Mouse (Mus musculus): Measurements from ENCODE around the gene Prune2. TPM values are rescaled to one million over a fixed set of nuclear protein-coding genes. Genes with fewer than 3 reads are reported as not detected.

The Prune2 gene
- polyA plus RNA-seq, 1 experiment from 2014 or later, result 0.67 TPM

DNA sequence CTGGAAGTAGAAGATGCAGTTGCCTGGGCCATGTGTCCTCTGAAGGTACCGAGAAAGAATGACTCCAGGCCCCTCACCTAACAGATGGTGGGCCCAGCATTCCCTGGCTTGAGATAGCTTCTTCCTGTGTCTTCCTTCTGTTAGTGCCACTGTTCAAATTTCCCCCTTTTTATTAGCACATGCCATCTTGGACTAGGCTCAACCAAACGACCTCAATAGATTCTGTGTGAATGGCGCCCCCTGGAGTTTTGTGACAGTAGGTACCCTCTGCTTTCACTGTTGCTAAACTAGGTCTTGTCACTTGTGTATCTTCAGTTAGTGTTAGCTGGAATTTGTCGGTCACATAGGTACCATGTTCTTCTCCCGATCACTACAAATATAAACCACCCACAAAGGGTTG, 29.0 kb downstream of the Prune2 start:
- DNase-seq (peak; percentile 62), ATAC-seq (no peak)
- no peaks in the 10 kb centered on the region for H3K4me1 ChIP-seq (ENCODE audit: insufficient read depth)
- H3K9me3 ChIP-seq (ENCODE audit: low read length), result no peaks in the 10 kb centered on the region
- no peak overlapping the region for H3K4me3 ChIP-seq (ENCODE audit: low read depth, low read length)
- H3K27me3 ChIP-seq (ENCODE audit: insufficient read depth, low read length), result no peaks in the 10 kb centered on the region
- H3K27ac ChIP-seq (ENCODE audit: low read depth), result no peak overlapping the region
- TF ChIP-seq EP300 (IDR thresholded peaks at IDR 0.05; ENCODE audit: low read depth), result no peak
- TF ChIP-seq CTCF (IDR thresholded peaks at IDR 0.05; ENCODE audit: low read depth), result peak; percentile 72
- H3K4me2 ChIP-seq (ENCODE audit: low read depth, low read length), result no peak overlapping the region
- 44% methylated on average over 5 of the region's 5 CpGs for WGBS (ENCODE audit: insufficient replicate concordance)
- H3K36me3 ChIP-seq (replicated peaks; ENCODE audit: insufficient read depth, low read length), result no peaks in the 10 kb centered on the region
- no peak overlapping the region for H3K9ac ChIP-seq (replicated peaks)

DNA sequence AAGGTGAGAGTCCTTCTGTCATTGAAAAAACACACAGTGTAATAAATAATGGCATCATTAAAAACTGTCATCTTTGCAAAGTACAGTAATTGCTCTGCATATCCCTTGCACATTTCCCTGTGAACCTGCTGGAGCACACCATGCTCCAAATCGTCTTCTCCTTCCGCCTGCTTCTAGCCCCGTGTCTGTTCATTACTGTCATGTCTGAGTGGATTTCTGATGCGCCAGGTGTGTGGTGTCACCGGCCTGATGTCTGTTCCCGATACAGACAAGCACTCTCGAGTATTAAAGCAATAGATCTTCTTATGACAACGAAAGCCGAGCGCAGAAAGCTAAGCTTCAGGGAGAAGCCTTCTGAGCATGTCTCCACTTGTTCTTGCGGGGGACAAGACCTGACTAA, 32.1 kb downstream of the Prune2 start:
- Histone ChIP-seq H3K9me3 (ENCODE audit: low read length) (no peaks in the 10 kb centered on the region), H3K27ac (ENCODE audit: low read depth) (no peak overlapping the region), H3K4me2 (ENCODE audit: low read depth, low read length) (no peak overlapping the region), H3K4me3 (ENCODE audit: low read depth, low read length) (no peak overlapping the region), H3K27me3 (ENCODE audit: insufficient read depth, low read length) (no peaks in the 10 kb centered on the region), H3K36me3 (replicated peaks; ENCODE audit: insufficient read depth, low read length) (no peaks in the 10 kb centered on the region), H3K4me1 (ENCODE audit: insufficient read depth) (no peaks in the 10 kb centered on the region), H3K9ac (replicated peaks) (no peak overlapping the region)
- ATAC-seq, result no peak
- DNase-seq, result no peak
- TF ChIP-seq CTCF (IDR thresholded peaks at IDR 0.05; ENCODE audit: low read depth) (no peak), EP300 (IDR thresholded peaks at IDR 0.05; ENCODE audit: low read depth) (no peak)
- WGBS (ENCODE audit: insufficient replicate concordance), result 79% methylated on average over 11 of the region's 11 CpGs

DNA sequence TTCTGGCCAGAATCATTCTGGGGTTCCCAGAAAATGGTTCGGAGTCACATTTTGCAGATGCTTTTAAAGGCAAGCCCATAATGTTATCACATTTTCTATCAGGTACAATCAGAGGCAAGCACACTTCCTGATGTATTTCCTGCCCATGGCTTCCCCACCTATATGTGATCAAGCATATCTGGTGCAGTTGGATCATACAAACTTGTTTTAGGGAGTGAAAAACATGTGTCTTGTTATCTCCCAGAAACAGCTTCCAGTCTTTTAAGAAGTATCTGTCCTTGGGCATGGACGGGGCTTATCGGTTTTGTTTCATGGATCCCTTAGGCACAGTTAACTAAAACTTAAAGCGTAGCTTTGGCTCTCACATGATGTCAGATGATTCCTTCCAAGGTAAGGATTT, 36.2 kb downstream of the Prune2 start:
- Histone ChIP-seq H3K36me3 (replicated peaks; ENCODE audit: insufficient read depth, low read length) (no peaks in the 10 kb centered on the region), H3K9me3 (ENCODE audit: low read length) (no peaks in the 10 kb centered on the region), H3K4me1 (ENCODE audit: insufficient read depth) (no peaks in the 10 kb centered on the region), H3K4me3 (ENCODE audit: low read depth, low read length) (no peak overlapping the region), H3K4me2 (ENCODE audit: low read depth, low read length) (no peak overlapping the region), H3K9ac (replicated peaks) (no peak overlapping the region), H3K27ac (ENCODE audit: low read depth) (no peak overlapping the region), H3K27me3 (ENCODE audit: insufficient read depth, low read length) (no peaks in the 10 kb centered on the region)
- DNase-seq, result no peak
- peak; percentile 85 for ATAC-seq
- TF ChIP-seq CTCF (IDR thresholded peaks at IDR 0.05; ENCODE audit: low read depth), result no peak
- TF ChIP-seq EP300 (IDR thresholded peaks at IDR 0.05; ENCODE audit: low read depth), result peak; percentile 92
- WGBS (ENCODE audit: insufficient replicate concordance), result 45% methylated on average over 4 of the region's 4 CpGs

DNA sequence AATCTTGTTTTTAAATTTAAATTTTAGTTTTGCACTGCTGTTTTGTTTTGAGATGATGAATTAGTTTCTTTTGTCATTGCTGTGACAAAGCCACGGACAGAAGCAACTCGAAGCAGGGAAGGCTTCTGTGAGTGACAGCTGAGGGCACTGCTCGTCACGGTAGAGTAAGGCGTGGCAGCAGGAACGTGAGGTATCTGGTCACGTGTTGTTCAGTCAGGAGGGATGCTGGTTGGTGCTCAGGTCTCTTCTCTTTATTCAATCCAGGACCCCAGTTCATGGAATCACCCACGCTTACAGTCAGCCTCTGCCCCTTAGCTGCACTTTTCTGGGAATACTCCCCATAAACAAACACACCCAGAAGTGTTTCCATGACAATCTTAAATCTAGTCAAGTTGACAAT, 38.3 kb downstream of the Prune2 start:
- Histone ChIP-seq H3K9ac (replicated peaks) (no peak overlapping the region), H3K4me3 (ENCODE audit: low read depth, low read length) (no peak overlapping the region), H3K27me3 (ENCODE audit: insufficient read depth, low read length) (no peaks in the 10 kb centered on the region), H3K4me2 (ENCODE audit: low read depth, low read length) (no peak overlapping the region), H3K27ac (ENCODE audit: low read depth) (no peak overlapping the region), H3K9me3 (ENCODE audit: low read length) (no peaks in the 10 kb centered on the region), H3K4me1 (ENCODE audit: insufficient read depth) (no peaks in the 10 kb centered on the region), H3K36me3 (replicated peaks; ENCODE audit: insufficient read depth, low read length) (no peaks in the 10 kb centered on the region)
- TF ChIP-seq CTCF (IDR thresholded peaks at IDR 0.05; ENCODE audit: low read depth), result no peak
- no peak for ATAC-seq
- no peak for DNase-seq
- WGBS (ENCODE audit: insufficient replicate concordance), result 62% methylated on average over 8 of the region's 8 CpGs

DNA sequence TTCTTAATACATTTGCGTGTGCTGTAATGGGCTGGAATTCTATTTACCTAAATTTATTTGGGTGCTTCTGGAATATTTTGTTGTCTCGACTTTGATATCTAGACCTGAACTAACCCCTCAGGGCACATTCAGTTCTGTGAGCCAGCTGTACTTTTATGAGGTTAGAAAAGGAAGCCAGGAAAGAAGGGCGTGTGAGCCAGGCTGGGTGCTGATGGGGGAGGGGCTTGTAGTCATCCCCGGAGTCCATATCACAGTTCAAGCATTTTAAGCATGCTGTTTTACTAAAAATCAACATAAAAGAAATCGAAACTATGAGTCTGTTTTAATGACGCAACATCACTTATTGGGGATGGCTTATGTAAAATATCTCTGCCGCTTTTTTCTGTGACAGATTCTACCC, 42.0 kb downstream of the Prune2 start:
- Histone ChIP-seq H3K4me1 (ENCODE audit: insufficient read depth) (no peaks in the 10 kb centered on the region), H3K27ac (ENCODE audit: low read depth) (no peak overlapping the region), H3K4me3 (ENCODE audit: low read depth, low read length) (no peak overlapping the region), H3K9me3 (ENCODE audit: low read length) (no peaks in the 10 kb centered on the region), H3K4me2 (ENCODE audit: low read depth, low read length) (no peak overlapping the region), H3K27me3 (ENCODE audit: insufficient read depth, low read length) (no peaks in the 10 kb centered on the region), H3K9ac (replicated peaks) (no peak overlapping the region), H3K36me3 (replicated peaks; ENCODE audit: insufficient read depth, low read length) (no peaks in the 10 kb centered on the region)
- ATAC-seq, result no peak
- no peak for DNase-seq
- TF ChIP-seq EP300 (IDR thresholded peaks at IDR 0.05; ENCODE audit: low read depth) (no peak), CTCF (IDR thresholded peaks at IDR 0.05; ENCODE audit: low read depth) (no peak)
- 56% methylated on average over 7 of the region's 7 CpGs for WGBS (ENCODE audit: insufficient replicate concordance)

DNA sequence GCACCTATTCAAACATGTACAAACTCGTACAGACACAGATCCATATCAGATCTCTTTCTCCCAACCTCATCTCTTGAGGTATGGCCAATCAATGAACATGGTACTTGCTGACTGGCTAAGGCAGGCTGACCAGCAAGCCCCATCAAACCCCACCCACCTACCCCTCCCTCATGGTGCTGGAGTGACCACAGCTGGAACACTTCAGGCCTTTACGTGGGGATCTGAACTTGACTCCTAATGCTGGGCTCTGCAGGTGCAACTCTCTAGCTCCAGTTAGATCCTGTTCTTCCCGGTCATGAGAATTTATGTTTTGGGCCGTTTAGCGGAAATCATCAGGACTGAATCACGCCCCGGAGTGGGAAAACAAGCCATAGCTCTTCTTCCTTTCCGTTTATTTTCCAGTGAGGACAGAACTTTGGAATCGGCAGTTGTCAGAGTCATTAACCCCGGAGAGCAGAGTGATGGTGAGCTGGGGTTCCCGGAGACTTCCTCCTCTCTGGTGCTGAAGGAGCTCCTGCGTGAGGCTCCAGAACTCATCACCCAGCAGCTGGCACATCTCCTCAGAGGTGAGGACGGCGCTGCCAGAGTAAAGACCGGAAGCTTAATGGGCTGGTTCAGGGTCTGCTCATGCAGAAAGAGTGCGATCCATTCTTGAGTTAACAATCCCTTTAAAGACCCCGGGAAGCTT, 50.4 kb downstream of the Prune2 start:
- H3K27ac ChIP-seq (ENCODE audit: low read depth), result no peak overlapping the region
- H3K9me3 ChIP-seq (ENCODE audit: low read length), result no peaks in the 10 kb centered on the region
- ATAC-seq (no peak), DNase-seq (no peak)
- H3K4me1 ChIP-seq (ENCODE audit: insufficient read depth), result peaks cover 2% of the 10 kb centered on the region; the same call in 1 of the 2 replicates
- H3K27me3 ChIP-seq (ENCODE audit: insufficient read depth, low read length), result no peaks in the 10 kb centered on the region
- no peak overlapping the region for H3K9ac ChIP-seq (replicated peaks)
- no peak overlapping the region for H3K4me2 ChIP-seq (ENCODE audit: low read depth, low read length)
- H3K36me3 ChIP-seq (replicated peaks; ENCODE audit: insufficient read depth, low read length), result no peaks in the 10 kb centered on the region
- TF ChIP-seq CTCF (IDR thresholded peaks at IDR 0.05; ENCODE audit: low read depth), result no peak
- no peak for TF ChIP-seq EP300 (IDR thresholded peaks at IDR 0.05; ENCODE audit: low read depth)
- WGBS (ENCODE audit: insufficient replicate concordance), result 74% methylated on average over 17 of the region's 17 CpGs
- H3K4me3 ChIP-seq (ENCODE audit: low read depth, low read length), result no peak overlapping the region

Data from liver, postnatal 0 days (tissue).